Mouse (Mus musculus) ovary, postnatal 14 days (tissue): ENCODE results near the gene Tcfl5.

ENCODE experiments used
- DNase-seq: peaks from one replicate; pipeline ENCODE4 v3.0.0; 2022; ENCODE audit warnings: low spot score

Tcfl5 gene

DNA sequence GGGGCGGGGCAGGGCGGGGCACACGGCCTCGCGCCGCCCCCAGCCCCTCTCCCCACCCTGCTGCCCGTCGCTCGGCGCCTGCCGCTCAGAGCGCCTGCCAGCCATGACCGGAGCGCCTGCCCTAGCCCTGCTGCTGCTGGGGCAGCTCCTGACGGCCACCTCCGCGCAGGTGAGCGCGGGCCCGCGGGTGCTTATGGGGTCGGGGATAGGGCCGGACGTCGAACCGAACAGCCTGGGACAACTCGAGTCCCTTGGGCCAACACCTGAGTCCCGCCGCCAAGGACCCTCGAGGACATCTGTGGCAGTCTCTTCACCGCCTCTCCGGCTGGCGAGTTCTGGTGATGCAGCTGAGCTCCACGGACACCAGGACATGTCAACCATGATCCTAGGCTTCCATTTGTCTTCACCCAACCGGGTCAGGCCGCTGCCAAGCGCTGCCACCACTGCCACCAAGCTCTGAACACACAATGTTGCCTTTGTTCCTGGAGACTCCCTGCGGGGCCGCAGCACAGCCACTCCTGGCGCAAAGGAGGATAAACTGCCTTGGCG lies 44.3 kb downstream of the Tcfl5 start:
- DNase-seq, result no peak

DNA sequence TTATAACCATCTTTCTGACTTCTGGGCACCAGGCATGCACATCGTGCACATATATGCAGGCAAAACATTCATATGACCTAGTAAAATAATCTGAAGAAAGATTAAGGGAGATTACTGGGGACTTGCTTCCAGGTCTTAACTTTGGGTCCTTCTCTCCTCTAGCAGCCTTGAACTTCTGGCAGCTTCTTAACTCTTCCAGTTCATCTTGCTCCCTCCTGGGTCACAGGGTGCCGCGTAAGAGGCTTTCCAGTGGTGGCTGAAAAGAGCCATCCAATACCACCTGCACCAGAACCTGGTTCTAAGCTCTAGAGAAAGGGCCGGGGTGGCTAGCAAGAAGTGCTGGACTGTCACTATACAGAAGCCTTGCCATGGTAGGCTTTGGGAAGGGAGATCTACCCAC lies 45.0 kb downstream of the Tcfl5 start, which contains the start of gene Col9a3:
Col9a3 (plus strand) TSS at position 301 of the 400 bp plus-strand sequence.
- no peak for DNase-seq

DNA sequence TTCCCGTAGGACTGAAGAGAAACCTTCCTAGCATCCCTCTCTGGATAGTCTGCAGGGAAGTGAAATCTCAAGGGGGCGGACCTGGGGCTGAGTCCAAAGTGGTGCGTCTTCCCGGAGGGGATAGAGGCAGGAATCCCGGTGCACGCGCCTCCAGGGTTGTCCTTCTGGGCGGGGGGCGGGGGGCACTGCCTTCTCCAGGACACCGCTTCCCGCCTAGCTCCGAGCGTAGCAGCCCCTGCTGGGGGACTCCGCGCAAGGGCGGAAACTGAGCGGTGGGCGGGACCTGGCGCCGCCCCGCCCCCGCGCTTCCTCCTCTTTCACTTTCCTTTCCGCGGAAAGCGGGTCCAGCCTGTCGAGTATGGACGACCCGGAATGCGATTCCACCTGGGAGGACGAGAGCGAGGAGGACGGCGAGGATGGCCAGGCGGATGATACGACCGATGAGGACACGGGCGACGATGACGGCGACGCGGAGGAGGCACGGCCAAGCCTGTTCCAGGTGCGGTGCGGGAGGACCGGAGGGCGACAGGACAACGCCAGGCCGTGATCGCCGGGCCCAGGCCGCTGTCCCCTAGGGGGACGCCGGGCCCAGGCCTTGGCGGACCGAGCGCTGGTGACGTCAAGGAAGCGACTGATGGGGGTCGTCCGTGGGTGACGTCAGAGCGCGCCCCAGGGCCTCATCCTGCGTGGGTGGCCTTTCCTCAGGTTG lies 53.2 kb downstream of the Tcfl5 start, which contains the start of gene Ogfr:
Ogfr (plus strand) TSS at position 123 of the 709 bp plus-strand sequence.
- peak; percentile 75 for DNase-seq

DNA sequence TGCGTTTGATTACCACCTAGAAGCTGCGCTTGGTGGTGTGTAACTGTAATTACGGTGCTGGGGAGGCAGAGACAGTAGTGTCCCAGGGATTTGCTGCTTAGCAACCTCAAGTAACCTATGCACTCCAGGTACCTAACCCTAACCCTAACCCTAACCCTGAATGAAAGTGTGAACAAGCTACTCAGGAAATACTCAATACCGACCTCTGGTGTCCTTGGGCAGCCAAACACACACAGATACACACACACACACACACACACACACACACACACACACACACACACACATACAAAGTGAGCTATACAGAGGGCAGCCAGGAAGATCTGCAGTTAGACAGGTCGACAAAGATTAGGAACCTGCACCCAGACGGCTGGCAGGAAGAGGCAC lies 53.8 kb downstream of the Tcfl5 start:
- no peak for DNase-seq

DNA sequence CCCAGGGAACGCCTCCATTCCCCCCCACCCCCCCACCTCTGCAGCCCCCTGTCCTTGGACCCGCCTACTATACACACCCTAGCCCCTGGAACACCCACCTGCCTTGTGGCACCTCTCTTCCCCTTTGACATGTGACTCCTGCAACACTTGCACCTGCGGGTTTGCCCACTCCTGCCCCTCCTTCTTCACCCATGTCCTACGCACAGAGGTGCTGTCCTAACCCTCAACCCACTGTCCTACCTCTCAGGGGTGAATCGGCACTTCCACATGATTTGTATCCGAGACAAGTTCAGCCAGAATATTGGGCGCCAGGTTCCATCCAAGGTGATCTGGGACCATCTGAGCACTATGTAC lies 59.4 kb downstream of the Tcfl5 start:
- no peak for DNase-seq

DNA sequence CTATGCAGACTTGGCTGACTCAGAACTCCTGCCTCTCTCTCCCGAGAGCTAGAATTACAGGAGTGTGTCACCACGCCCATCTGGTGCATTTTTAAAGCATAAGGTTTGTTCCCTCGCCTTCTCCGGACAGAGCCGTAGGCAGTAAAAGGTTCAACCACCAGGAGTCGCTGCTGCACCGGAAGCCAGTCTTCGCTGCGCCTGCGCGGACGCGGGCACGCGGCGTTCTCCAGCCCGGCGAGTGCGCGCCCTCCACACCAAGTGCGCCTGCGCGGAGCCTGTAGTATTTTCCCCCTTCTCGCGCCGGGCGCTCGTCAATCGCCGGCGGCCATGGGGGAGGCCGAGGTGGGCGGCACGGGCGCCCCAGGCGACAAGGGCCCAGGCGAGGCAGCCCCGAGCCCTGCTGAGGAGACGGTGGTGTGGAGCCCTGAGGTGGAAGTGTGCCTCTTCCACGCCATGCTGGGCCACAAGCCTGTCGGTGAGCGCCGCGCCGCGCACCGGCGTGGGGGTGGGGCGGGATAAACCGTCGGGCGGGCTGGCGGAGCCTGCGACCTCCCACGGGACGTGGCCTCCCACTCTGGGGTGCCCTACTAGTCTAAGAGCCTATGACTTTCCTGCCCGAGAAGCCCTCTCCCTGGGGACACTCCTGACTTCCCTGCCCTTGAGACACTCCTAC lies 59.9 kb downstream of the Tcfl5 start:
- peak; percentile 99 for DNase-seq

DNA sequence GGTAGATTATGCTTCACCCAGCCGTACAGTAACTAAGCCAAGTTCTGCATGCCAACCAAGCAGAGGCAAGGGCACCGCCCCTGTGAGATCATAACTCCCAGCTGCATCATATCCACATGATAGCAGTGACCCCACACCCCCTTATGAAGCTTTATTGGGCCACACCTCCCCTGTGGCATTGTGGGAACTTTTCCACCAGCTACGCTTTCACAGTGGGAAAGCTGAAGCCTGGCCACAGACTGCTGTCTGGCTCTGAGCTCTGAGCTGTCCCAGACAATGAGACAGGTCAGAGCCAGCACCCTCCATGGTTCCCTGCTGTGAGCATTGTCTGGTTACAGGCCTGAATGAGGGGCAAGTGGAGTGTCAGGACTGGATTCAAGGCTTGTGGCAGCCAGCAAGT lies 61.5 kb downstream of the Tcfl5 start, which contains the start of gene Mrgbp:
Mrgbp (plus strand) TSS at position 303 of the 400 bp plus-strand sequence.
- no peak for DNase-seq

DNA sequence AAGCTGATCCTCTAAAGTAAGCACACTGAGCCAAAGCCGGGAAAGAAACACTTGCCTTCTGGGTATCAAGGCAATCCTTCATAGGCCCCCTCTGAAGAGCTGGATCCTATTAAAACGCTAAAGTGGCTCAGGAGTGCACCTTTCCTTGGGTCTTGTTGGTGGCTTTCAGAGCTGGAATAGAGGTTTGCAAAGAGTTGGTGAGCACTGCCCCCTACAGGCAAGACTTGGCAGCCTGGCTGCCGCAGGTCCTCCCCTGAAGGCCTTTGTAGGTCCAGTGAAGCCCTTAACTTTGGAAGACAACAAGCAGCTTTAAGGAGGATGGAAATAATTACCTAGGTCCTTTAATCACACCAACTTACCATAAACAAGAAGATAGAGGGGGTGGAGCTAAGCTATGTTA lies 63.8 kb downstream of the Tcfl5 start:
- peak; percentile 69 for DNase-seq

DNA sequence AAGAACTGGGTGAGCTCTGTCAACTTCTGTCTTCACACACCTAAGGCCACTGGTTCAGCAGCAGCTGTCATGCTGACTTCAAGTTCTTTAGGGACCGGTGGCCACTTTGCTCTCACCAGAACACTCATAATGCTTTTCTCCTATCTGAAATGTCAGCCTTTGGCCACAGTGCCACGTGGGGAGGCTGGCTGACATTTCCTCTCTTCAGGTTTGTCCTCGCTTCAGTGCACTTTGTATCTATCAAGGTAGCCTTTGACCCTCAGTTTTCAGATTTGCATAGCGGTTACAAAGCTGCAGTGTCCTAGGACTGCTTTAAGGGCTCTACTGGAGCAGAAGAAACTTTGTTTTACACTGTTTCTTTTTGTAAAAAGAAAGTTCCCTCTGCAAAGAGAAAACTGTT lies 66.0 kb downstream of the Tcfl5 start:
- no peak for DNase-seq
